Mouse (Mus musculus) right cerebral cortex, postnatal 14 days (tissue): Measurements from ENCODE around the gene Thsd7a.
A peak's percentile ranks its signal among the peaks of the same experiment; 100 is the strongest.

Source experiments
- DNase-seq: peaks from one replicate; pipeline ENCODE4 v3.0.0; 2022

Thsd7a gene

DNA sequence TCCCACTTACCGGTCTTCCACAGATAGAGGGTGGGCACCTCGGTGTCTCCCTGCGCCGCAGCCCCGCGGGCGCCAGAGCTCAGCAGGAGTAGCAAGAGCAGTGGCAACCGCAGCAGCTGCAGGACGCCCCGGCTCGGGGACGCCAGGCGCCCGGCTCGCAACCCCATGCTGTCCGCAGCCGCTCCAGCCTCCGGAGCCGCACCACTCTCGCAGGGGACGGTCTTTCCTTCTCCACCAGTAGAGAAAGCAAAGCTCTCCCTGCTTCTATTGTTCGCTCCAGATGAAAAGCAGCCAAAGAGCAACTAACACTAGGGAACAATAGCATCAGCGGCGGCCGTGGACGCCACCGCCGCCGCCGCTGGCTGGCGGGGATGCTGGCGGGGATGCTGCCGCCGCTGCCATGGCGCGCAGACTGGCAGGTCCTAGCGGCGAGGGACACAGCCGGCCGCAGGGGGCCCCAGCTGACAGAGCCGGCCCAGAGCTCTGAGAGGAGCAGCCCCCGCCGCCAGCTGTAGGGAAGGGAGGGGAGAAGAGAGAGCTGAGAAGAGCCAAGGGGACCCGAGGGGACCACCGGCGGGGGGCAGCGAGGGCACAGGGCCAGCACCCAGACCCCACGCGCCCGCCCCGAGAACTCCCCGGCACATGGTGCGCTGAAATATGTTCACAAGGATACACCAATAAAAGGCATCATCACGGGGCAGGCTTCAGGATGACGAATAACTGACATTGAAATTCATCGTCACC, at the start of gene Thsd7a:
Gene Thsd7a (minus strand): TSS at position 624 of the 744 bp plus-strand sequence.
- peak; percentile 62 for DNase-seq

DNA sequence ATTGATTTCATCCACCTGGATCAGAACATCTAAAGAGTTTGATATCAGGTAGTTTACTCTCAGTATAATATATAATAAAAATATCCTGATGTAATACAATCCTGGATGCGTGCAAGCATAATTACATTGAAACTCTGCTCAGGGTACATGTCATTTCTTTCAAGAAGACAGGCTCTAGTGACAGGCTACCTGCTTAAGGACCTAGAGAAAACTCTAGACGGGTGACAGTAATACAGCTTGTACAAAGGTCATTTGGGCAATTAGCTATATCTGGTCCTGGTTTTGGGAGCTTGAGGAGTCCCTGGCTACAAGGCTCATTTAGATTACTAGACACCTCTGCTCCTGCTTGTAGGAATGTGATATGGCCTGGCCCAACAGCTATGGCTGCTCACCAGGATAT, 37.9 kb upstream of the Thsd7a start:
- DNase-seq: no peak

DNA sequence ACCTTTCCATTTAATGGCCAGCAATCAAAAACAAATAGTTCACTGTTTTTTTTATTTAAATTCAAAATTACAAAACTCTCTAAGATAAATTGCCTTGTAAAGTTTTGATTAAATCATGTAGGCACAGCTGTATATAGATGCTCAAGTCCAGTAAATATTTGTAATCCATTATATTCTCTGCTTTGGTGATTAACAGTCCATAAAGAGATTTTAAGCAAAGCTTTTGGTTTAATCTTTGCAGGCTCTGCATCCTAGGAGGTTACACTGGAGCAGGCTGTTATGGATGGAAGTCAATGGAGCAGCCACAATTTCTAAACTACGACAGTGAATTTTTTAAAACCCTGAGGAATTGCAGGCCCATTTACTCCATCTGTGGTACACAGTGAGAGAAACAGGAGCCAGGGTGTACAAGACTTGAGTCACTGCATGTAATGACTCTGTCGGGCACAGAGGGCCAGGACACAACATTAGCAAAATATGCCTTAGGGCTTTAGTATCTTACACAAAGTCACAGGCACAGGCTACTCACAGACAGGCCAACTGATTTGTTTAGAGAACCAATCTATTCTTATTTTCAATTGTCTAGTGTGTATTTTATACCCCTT, 37.3 kb upstream of the Thsd7a start:
- no peak for DNase-seq

DNA sequence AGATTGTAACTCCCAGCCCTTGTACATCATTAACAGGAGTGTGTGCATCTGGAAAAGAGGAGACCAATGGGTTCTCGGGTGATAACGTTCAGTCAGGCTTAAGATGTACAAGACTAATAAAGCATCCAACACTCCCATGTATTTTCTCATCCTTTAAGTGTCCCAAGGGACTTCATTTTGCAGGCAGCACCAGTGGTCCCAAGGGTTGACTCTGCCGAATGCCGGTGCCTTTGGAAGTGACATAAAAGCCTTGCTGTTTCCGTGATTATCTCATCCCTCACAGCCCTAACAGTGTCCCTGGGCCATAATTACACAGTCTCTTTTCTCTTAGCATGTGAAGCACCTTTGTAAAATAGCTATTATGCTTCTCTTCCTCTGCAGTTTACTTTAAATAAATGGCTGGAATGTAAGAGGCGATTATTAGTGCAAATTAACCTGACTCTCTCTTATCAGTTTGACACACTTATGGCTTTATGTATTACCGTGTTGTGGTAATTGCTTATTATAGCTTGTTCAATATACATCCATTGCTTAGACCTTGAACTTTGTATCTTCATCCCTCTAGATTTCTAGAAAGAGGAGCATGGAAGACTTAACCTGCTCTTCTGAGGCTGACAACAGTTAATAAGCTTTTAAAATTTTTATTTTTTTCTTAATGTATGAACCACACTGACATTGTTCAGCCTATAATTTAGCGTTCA, 35.9 kb upstream of the Thsd7a start:
- no peak for DNase-seq

DNA sequence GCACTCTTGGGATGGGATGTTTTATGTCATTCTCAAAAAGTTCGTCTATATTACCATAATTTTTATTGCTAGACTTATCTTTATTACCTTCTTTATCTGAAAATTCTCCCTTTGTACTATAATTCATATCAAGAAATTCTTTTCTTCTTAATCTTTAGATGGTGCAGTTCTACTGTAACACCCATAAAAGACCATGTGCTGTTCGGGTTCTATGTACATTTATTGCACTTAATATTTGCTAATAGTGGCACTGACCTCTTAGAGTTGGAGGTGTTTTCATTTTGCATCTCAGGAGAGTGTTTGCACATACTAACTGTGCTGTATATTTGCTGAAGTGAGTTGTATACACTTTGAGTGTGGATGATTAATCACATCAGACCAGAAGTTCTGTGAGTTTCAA, 23.6 kb upstream of the Thsd7a start:
- DNase-seq: no peak

DNA sequence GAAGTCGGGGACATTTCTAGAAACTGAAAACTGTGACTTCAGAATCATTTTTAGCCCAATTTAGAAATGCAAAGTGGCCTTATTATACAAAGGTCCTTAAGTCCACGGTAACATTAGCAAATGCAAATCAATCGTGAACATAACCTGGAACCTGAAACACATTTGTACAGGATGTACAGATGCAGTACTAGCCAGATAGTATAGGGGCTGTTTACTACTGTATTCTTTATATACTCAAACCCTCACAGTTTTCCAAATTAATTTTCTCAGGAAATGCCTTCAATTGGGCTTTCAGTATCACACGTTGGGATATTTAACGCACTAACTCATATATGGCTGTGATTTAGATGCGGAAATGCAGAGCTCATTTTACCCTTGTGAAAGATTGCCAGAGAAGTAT, 16.0 kb upstream of the Thsd7a start:
- DNase-seq: no peak

DNA sequence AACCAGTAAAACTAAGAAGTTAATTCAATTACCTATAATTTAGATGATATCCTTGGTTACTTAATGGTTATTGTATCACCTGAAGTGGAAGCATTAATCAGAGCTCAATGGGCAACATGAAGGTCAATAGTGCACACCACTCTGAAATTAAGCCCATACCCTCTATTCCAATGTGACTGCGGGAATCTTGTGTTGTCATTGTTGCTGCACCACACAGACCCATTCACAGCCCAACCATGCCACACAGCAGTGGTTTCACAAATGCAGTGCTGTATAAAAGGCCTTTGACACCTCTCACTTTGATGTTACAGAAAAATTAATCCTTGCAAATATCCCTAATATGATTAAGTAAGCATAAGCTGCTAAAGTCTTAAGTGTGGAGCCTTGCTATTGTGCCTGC, 15.4 kb upstream of the Thsd7a start:
- no peak for DNase-seq

DNA sequence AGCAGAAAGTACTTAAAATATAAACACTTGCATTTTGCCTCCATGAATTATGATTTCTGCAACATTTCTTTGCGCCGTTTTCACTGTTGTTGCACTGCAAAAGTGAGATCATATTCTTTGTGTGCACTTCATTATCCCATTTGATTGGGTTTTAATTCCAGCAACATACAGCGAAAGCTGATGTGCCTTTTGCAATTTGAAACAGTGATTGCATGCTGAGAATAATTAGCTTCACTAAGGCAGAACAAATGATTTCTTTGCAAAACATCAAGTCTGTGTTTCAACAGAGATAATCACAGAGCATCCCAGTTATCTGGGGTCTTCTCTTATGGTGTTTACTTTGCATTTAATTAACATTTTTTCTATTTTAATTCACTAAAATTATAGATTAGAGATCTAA, 14.6 kb upstream of the Thsd7a start:
- no peak for DNase-seq

DNA sequence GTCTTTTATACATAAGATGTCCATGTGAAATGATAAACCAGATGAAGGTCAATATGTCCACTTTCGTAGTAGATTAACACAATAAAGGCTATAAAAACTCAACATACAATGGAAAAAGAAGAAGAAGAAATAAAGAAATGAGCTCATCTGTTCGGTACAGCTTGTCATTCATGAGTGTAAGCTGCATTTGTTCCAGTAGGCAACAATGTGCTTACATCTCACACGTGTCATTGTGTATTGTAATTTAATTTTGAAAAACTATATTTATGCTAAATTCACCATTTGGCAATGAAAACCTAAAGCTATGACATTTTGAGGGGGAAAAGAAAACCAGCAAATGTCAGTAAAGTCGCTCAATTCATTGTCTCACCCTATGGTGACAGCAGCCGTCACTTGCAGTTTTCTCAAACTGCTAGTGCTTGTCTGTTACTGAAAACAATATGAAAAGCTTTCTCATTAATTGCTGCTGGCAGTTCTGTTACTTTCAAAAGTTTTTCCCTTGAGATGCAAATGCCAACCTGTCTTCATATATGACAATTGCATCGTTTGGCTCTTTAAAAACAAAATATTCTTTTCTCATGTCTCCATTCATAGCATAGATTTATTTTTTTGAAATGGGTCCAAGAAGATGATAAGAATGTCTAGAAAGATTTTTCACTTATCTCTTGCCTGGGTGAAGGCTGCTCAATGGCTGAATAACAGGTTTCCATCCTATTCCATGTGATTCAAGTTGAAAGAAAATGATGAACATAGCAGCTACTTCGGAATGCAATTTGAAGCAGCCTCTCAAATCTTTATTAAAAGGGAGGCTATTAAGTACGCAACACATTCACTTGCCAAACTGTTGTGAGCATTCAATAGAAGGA, 10.4 kb upstream of the Thsd7a start:
- no peak for DNase-seq

DNA sequence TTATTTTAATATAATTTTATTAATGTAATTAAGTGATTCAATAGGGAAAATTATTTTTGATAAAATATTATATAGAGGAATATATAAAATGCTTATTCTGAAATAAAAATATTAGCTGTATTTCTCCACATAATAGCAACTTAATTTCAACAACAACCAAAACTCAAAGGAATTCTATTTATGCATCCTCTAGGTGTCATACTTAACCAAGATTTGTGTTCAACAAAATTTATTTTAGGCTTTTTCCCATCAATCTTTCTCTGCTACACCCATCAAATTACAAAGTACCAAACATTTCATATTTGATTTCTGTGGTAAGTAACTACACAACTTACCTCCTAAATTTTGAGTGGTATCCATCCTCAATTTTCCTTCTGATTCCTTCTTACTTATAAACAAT, 3.1 kb upstream of the Thsd7a start:
- DNase-seq: no peak

DNA sequence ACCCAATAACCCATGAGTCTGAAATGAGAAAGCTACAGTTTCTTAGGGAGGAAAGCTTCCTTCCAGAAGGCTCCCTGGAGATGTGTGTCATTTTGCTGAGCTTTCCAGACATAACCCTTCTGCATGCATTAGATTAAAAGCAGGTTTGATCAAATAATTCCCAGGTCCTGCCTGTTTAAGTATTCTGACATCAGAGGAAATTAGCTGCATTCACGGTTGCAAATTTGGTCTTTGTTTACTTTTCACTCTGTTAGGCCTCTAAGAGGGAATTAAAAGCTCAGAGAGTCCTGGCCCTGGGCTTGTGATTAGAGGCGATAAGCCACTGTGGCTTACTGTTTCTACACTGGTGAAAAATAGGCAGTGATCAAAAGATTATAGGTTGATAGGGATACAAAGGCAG, 1.2 kb upstream of the Thsd7a start:
- DNase-seq: no peak

DNA sequence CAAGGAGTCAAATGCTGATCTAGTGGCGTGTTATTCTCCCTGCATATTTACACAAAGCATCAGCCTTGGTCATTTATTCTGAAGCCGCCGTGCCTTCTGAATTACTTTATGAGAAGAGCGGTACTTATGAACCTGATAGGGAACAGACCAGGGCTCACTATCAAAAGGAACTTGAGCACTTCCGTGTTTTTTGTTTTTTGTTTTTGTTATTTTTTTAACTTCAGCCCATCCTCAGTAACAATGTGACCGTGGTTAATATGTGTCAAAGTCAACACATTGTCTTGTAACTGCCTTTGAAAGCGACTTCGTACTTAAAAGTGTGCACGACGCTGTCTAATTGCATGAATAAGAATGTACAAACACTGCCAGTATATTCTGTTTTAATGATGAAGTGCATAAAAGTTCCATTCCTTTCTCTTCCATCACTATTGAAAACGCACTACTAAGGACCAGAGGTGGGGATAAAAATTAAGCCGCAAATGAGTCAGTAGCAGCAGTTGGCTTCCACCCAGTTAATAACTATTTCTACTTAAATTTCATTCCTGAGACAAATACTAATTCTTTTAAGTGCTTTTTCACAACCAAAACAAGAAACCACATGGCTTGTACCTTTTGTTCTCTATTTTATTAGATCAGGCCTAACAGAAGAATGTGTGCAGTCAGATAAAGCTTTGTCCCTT, 461 bp upstream of the Thsd7a start:
- no peak for DNase-seq

DNA sequence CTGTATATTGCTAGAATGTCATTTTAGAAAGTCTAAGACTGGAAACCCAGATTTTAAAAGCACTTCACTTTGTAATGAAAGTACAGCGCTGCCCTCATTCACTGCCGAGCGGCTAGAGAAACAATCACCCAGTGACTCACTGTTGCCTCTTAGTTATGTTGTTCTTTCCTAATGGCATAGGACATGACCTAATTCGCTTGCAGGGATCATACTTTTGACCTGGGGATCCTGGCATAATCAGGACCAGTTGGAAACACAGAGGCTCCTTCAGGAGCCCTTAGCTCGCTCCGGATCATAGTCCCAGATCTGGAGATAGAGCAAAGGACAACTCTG, 790 bp downstream of the Thsd7a start:
- DNase-seq: no peak

DNA sequence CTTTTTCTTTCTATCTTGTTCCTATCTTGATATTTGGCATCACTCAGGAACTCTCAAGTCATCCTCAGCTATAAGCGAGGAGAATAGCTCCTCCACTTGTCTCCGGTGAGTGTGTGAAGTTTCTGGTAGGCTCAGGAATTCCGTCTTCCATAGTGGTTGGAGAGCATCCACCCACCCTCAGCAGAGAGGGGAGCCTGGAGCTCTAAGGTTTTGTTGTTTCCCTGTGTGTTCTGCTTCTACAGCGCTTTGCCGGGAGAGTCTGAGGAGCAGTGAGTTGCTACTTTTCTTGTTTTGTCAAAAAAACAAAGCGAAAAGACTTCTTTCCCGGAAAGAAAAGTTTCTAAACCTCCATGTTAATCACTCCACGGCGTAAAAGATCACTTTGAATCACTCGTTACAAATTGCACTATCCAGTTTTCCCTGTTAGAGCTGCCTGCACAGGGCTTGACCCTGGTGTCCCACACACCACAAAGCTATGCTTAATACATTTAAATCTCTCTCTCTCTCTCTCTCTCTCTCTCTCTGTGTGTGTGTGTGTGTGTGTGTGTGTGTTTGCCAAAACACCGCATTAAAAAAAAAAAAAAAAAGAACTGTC, 1.3 kb downstream of the Thsd7a start:
- no peak for DNase-seq

DNA sequence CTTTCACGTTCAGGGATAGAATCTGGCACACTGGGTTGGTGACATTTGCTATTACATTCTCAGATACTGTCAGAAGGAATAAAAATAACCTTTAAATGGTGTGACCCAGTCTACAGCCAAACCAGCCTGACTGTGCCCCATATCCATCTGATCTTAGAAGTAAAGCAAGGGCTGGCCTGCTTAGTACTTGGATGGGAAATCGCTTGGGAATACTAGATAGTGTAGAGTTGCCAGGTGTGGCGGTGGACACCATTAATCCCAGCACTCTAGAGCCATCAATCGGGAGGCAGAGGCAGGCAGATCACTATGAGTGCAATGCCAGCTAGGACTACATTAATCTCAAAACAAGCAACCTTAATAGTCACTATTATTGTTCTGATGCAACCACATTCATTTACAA, 6.4 kb downstream of the Thsd7a start:
- no peak for DNase-seq

DNA sequence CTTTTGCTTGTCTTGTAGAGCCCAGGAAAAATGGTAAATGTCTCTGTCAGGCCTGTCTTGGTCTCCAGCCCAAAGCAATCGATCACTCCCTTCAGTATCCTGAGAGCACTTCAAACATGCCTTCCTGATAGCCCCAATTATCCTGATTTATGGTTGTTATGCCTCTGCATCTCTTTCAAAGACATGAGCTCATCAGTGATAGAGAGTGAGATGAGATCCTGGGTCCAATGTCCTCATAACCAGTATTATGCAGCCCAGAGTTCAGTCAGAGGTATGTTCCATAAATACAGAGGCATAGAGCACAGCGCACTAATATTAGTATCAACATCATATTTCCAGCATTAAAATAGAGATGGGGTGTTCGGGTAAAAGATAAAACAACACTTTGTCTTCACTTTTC, 15.3 kb downstream of the Thsd7a start:
- no peak for DNase-seq

DNA sequence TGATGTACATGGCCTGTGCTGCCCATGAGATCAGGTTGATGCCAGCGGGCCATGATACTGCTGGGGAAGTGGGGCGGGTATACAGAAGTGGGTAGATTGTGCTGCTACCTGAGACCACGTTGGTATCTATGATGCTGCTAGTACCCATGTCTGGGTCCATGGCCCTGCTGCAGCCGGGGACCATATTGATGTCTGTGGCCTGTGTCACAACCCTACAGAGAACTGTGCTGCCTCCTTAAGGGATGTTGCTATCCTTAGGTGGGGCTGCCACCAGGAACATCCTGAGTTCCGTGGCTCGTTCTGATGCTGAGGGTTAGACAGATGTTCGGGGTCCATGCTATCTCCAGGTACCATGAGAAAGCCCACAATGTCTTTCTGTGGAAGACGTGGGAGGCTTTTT, 33.1 kb downstream of the Thsd7a start:
- DNase-seq: no peak

DNA sequence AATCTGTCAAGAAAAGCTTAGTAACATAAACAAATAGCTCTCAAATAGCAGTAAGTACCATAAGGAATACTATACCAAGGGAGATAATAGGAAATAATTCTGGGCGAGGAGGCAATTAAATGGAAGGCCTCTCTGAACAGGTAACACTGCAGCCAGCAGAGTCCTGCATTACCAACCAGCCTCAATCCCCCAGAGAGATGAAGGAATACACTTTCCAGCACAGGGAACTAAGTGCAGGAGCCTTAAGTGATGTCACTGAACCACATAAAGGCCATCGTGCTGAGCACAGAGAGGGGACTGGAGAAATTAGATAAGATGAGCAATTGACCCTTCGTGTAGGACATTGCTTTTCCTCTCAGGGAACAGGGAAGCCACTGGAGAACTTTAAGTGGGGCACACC, 36.6 kb downstream of the Thsd7a start:
- no peak for DNase-seq

DNA sequence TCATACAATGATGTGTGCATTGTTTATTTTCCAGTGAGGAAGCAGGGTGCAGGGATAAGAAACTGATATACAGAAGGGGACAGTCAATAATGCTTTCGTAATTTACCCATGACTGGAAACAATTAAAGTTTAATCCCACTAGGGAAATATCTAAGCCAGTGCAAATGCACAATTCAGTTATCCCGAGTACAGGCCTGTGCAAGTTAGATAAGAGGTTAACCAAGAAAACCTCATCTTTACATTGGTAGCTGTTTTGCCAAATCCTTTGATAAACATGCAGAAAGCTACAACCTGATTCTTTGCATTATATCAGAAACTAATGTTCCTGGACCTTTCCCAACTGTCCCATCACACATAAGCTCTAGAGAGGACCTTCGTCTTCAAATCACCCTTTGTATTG, 46.3 kb downstream of the Thsd7a start:
- DNase-seq: no peak

DNA sequence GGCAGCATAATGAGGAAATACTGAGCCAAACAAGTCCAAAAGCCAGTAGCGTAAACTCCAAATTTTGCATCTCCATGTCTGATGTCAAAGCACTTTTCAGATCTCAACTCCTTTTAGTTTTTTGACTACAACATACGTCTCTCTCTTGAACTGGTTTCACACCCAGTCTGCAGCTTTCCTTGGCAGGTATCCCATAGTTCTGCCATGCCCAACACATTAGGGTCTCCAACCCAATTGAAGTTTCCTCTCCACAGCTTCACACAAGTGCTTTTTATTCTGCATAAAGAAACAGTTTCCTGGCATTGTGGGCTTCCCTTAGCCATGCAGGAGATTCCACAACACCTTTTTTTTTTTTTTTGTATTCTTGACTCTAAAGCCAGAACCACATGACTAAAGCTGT, 50.1 kb downstream of the Thsd7a start:
- no peak for DNase-seq

DNA sequence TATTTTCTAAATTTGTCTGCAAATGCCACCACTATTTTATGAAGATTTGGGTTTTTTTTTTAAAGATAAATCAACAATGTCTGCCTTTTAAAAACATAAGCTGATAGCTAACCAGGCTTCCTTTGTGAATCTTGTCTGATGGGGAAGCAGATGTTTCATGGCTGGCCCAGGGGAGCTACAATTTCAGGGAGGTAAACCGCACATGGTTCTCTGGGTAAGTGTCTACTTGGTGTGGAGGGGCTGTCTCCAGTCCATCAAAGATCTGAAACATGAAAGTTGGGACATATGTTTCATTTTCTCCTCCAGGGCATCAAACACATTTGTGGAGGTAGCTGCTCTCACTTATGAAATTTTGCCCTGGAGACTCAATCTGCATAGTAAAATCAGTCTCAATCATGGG, 55.5 kb downstream of the Thsd7a start:
- no peak for DNase-seq

DNA sequence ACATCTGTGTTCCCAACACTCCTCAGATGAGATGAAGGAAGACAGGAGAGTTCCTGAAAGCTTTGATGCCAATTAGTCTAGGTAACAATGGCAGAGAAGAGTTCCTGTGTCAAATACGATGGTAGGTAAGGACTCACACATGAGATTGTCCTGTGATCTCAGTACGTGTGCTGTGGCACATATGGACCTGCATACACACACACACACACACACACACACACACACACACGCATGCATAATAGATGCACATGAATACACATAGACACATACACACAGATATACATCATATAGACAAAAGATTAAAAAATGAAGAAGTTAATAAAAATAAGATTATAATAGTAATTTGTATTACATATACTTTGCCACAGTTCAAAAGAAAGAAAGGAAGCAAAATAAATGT, 56.0 kb downstream of the Thsd7a start:
- DNase-seq: no peak

DNA sequence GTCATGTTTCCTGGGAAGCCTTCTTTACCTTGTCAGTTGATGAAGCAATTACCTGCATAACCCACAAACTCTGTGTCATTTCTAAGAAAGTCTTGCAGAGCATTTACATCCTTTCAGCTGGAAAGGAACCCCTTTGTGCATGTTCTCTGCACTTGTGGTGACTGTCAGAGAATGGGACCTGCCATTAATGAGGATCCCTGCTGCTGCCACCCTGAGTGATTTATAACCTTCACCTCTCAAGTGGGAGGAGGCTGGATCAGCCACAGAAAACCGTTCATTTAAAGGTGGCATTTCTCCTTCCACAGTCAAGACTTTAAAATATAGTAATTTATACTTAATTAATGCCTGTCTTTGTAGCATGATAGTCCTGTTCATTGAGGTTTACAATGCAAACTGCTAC, 99.6 kb downstream of the Thsd7a start:
- DNase-seq: no peak
